Mouse (Mus musculus) liver, embryonic 14.5 days (tissue): Measurements from ENCODE around the gene Pygm. TPM values are rescaled to one million over a fixed set of nuclear protein-coding genes. Genes with fewer than 3 reads are reported as not detected.

Experiments used
- ATAC-seq: fragments of 200-750 bp; cut with Nextera tagmentation; 2 replicates; pipeline ENCODE4 v1.8.0; 2017; ENCODE audit warnings: moderate number of reproducible peaks, mild to moderate bottlenecking, moderate library complexity; ENCODE audit not compliant: insufficient read depth
- DNase-seq, 3 experiments: peaks; one replicate each; pipeline ENCODE4 v3.0.0-alpha.2; 2012 to 2013; ENCODE audit warnings: low read depth in 3 of 3, low spot score in 3 of 3
- H3K27ac ChIP-seq: fragments of 300-500 bp; sonication (generic); 2 replicates; pipeline ENCODE4 v1.5.1; 2014; ENCODE audit warnings: moderate library complexity, mild to moderate bottlenecking, control low read depth, inconsistent platforms
- H3K27me3 ChIP-seq: fragments of 300-500 bp; sonication (generic); 2 replicates; pipeline ENCODE4 v1.6.1; 2014; ENCODE audit warnings: mild to moderate bottlenecking, low read length, moderate library complexity; ENCODE audit not compliant: control insufficient read depth, insufficient read depth
- H3K36me3 ChIP-seq: fragments of 300-500 bp; sonication (generic); replicated peaks from 2 replicates; pipeline ENCODE4 v1.6.1; 2014; ENCODE audit warnings: low read depth; ENCODE audit not compliant: control insufficient read depth, insufficient read depth
- H3K4me1 ChIP-seq, 2 experiments: fragments of 200-500 bp in 1 of 2; fragments of 300-500 bp in 1 of 2; sonication (generic) in 1 of 2; replicated peaks; 2 replicates each; pipeline ENCODE4 v1.6.1; 2012 to 2014; ENCODE audit warnings: antibody characterized with exemption in 1 of 2, inconsistent platforms in 1 of 2, low read length in 1 of 2; ENCODE audit not compliant: control insufficient read depth in 2 of 2, insufficient read depth in 2 of 2
- H3K4me2 ChIP-seq: fragments of 300-500 bp; sonication (generic); 2 replicates; pipeline ENCODE4 v1.6.1; 2014; ENCODE audit warnings: low read depth, mild to moderate bottlenecking, control low read depth, moderate library complexity
- H3K4me3 ChIP-seq, 2 experiments: fragments of 200-500 bp in 1 of 2; fragments of 300-500 bp in 1 of 2; sonication (generic) in 1 of 2; 2 replicates each; pipeline ENCODE4 v1.5.1; 2012 to 2014; ENCODE audit warnings: low read depth in 2 of 2, low read length in 2 of 2, mild to moderate bottlenecking in 2 of 2, control low read depth in 1 of 2, inconsistent platforms in 1 of 2, moderate library complexity in 1 of 2; ENCODE audit not compliant: insufficient read depth in 1 of 2
- H3K9ac ChIP-seq: fragments of 300-500 bp; sonication (generic); replicated peaks from 2 replicates; pipeline ENCODE4 v1.6.1; 2014; ENCODE audit warnings: mild to moderate bottlenecking, control low read depth, moderate library complexity
- H3K9me3 ChIP-seq: fragments of 300-500 bp; sonication (generic); 2 replicates; pipeline ENCODE4 v1.6.1; 2016; ENCODE audit warnings: low read length, mixed read lengths; ENCODE audit not compliant: control insufficient read depth
- CTCF ChIP-seq: IDR thresholded peaks from 2 replicates; pipeline ENCODE4 v1.5.1; 2016; ENCODE audit warnings: antibody characterized with exemption, low read depth, control low read depth
- EP300 ChIP-seq: IDR thresholded peaks from 2 replicates; pipeline ENCODE4 v1.6.1; 2016; ENCODE audit warnings: antibody characterized with exemption, low read depth
- WGBS: fragments of 180-500 bp; shearing (Covaris S2); extraction: QIAGEN DNeasy Blood & Tissue Kit; methylation state at CpG from one replicate; pipeline ENCODE4 v1.1.7; 2014; ENCODE audit not compliant: insufficient replicate concordance; 5-methylcytosine and 5-hydroxymethylcytosine counted together
- polyA plus RNA-seq, 2 experiments: library from polyadenylated mRNA; depleted of rRNA in 1 of 2; stranded (reverse) in 1 of 2; unstranded in 1 of 2; fragments of >200 nt; fragmentation: Nextera tagmentation in 1 of 2; extraction: Ambion mirVana in 1 of 2; gene quantifications; 2 replicates each; pipeline versions ENCODE4 v1.2.1 to v1.2.3; 2012 to 2014

Pygm gene
- polyA plus RNA-seq, 2 experiments: 1.2 TPM

DNA sequence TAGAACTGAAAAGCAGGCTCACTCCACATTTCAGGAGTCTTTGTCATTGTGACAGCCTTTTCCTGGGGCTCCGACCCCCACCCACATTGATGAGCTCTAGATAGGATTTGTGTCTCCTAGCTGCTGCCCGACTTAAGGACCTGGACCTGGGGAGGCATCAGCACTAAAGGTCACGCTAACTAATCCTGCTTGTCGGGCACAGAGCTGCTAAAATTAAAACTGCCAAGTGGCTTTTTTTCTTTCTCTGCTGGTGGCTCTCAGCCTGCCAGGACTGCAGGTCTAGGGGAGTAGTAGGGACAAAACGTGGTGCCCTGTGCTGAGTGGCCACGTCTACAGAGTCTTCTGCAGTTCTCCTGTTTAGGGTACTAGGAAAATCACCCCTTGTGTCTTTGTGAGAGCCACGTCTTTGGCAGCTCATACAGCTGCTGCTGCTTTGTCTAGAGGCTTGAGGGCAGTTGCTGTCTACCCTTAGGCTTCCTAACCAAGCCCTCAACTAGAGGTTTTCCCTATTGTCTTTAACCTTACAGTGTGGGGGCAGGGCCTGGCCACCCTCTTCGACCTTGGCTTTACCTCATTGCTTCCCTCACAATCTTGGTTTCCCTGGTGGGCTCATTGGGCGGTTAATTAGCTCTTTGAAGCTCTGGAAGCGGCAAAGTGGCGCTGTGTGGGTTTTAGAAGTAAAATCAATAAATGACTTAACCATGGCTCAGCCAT lies 6.7 kb upstream of the Pygm start:
- Histone ChIP-seq H3K4me3 (no peak overlapping the region), H3K4me2 (no peak overlapping the region), H3K27me3 (no peaks in the 10 kb centered on the region), H3K9me3 (no peaks in the 10 kb centered on the region), H3K4me1 (no peaks in the 10 kb centered on the region), H3K27ac (no peak overlapping the region), H3K9ac (no peak overlapping the region), H3K36me3 (peaks cover 62% of the 10 kb centered on the region)
- ATAC-seq (no peak), DNase-seq (no peak)
- no peak for TF ChIP-seq CTCF
- no peak for TF ChIP-seq EP300
- 81% methylated on average over 11 of the region's 11 CpGs for WGBS

DNA sequence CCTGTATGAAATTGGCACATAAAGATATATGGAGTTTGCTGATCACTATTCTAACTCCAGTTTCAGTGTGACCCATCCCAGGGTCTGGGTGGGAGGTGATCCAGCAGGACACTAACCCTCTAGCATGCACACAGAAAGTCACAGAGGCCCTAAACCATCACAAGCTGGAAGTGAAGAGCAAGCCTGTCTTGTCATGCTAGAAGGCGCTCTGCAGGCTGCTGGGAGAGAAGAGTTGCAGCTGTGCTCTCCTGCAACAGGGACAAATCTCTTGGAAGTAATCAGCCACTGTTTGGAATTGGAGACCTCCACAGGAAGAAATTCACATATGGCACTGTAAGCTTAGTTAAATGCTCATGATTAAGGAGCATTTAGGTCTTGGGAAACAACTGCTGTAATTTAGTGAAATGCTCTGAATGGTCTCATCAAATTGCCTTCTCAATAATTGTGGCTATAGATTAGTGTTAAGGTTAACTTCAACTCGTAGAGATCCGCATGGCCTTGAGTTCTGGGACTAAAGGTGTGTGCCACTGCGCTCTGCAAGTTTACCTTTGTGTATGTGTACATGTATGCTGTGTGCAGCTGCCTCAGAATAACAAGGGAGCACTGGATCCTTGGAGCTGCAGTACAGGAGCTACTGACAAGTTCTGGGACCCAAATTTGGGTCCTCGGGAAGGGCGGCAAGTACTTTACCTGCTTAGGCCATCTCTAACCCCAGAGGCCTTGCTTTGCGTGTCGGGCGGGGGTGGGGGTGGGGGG lies 3.6 kb upstream of the Pygm start:
- DNase-seq (no peak), ATAC-seq (no peak)
- WGBS: 89% methylated on average over 9 of the region's 9 CpGs
- peaks cover 0 to 4% of the 10 kb centered on the region in 2 experiments; a peak in 2 of 4 replicates for H3K4me1 ChIP-seq
- peaks cover 32% of the 10 kb centered on the region for H3K36me3 ChIP-seq
- H3K9me3 ChIP-seq: no peaks in the 10 kb centered on the region
- no peak overlapping the region for H3K4me2 ChIP-seq
- no peak overlapping the region for H3K27ac ChIP-seq
- no peak overlapping the region for H3K9ac ChIP-seq
- TF ChIP-seq CTCF (no peak), EP300 (no peak)
- no peak overlapping the region for H3K4me3 ChIP-seq
- H3K27me3 ChIP-seq: no peaks in the 10 kb centered on the region

GRCm38 (mm10) chr19:6381238-6381637 lies 3.0 kb upstream of the Pygm start:
- no peak for ATAC-seq
- Histone ChIP-seq H3K4me3 (no peak overlapping the region), H3K36me3 (peaks cover 26% of the 10 kb centered on the region), H3K27me3 (no peaks in the 10 kb centered on the region), H3K4me1 (peaks cover 0 to 4% of the 10 kb centered on the region in 2 experiments; a peak in 2 of 4 replicates), H3K9me3 (no peaks in the 10 kb centered on the region), H3K9ac (no peak overlapping the region), H3K4me2 (no peak overlapping the region), H3K27ac (no peak overlapping the region)
- DNase-seq: no peak
- WGBS: 93% methylated on average over 5 of the region's 5 CpGs
- TF ChIP-seq EP300: no peak
- no peak for TF ChIP-seq CTCF

GRCm38 (mm10) chr19:6382323-6382924 lies 1.8 kb upstream of the Pygm start:
- WGBS: 47% methylated on average over 4 of the region's 4 CpGs

GRCm38 (mm10) chr19:6383470-6383869 lies 729 bp upstream of the Pygm start:
- TF ChIP-seq CTCF: no peak
- TF ChIP-seq EP300: no peak
- 31% methylated on average over 5 of the region's 5 CpGs for WGBS
- Histone ChIP-seq H3K4me3 (no peak overlapping the region), H3K9ac (no peak overlapping the region), H3K4me1 (peaks cover 0 to 4% of the 10 kb centered on the region in 2 experiments; a peak in 2 of 4 replicates), H3K9me3 (no peaks in the 10 kb centered on the region), H3K27ac (no peak overlapping the region), H3K36me3 (peaks cover 5% of the 10 kb centered on the region), H3K4me2 (no peak overlapping the region), H3K27me3 (no peaks in the 10 kb centered on the region)
- DNase-seq: no peak
- ATAC-seq: no peak

More at GRCm38 (mm10) chr19:6382323-6382924, 1.8 kb upstream of the Pygm start:
- Histone ChIP-seq H3K4me1 (peaks cover 0 to 4% of the 10 kb centered on the region in 2 experiments; a peak in 2 of 4 replicates), H3K27me3 (no peaks in the 10 kb centered on the region), H3K4me2 (no peak overlapping the region), H3K4me3 (no peak overlapping the region), H3K9ac (no peak overlapping the region), H3K27ac (no peak overlapping the region), H3K9me3 (no peaks in the 10 kb centered on the region), H3K36me3 (peaks cover 14% of the 10 kb centered on the region)
- no peak for DNase-seq
- ATAC-seq: no peak
- TF ChIP-seq EP300: no peak
- TF ChIP-seq CTCF: no peak
